Mouse (Mus musculus) midbrain, embryonic 16.5 days (tissue): ENCODE measurements at regions not wholly inside any gene's neighbourhood (a gene's known extent, or its start where the extent isn't known, plus 50 kb on each side); places are given as distances from the start of the nearest gene placed in this dataset.

ENCODE experiments used
- ATAC-seq: fragments of 200-750 bp; cut with Nextera tagmentation; 2 replicates; pipeline ENCODE4 v1.8.0; 2017; ENCODE audit warnings: moderate TSS enrichment
- H3K27ac ChIP-seq: fragments of 300-500 bp; sonication (generic); 2 replicates; pipeline ENCODE4 v1.5.1; 2014; ENCODE audit warnings: mild to moderate bottlenecking, low read length, mixed read lengths
- H3K27me3 ChIP-seq: fragments of 300-500 bp; sonication (generic); 2 replicates; pipeline ENCODE4 v1.6.1; 2014; ENCODE audit warnings: low read depth, low read length, mixed read lengths; ENCODE audit not compliant: control insufficient read depth, insufficient read depth
- H3K36me3 ChIP-seq: fragments of 300-500 bp; sonication (generic); 2 replicates; pipeline ENCODE4 v1.6.1; 2014; ENCODE audit warnings: mild to moderate bottlenecking, low read length, moderate library complexity, mixed read lengths; ENCODE audit not compliant: control insufficient read depth, insufficient read depth
- H3K4me1 ChIP-seq: fragments of 300-500 bp; sonication (generic); 2 replicates; pipeline ENCODE4 v1.6.1; 2014; ENCODE audit warnings: mild to moderate bottlenecking, low read length, mixed read lengths; ENCODE audit not compliant: control insufficient read depth, insufficient read depth
- H3K4me2 ChIP-seq: fragments of 300-500 bp; sonication (generic); 2 replicates; pipeline ENCODE4 v1.6.1; 2014; ENCODE audit warnings: mild to moderate bottlenecking, low read length, mixed read lengths
- H3K4me3 ChIP-seq: fragments of 300-500 bp; sonication (generic); 2 replicates; pipeline ENCODE4 v1.5.1; 2014; ENCODE audit warnings: low read depth, mild to moderate bottlenecking, low read length, moderate library complexity, mixed read lengths
- H3K9ac ChIP-seq: fragments of 300-500 bp; sonication (generic); 2 replicates; pipeline ENCODE4 v1.6.1; 2014; ENCODE audit warnings: low read depth, low read length, mixed read lengths
- H3K9me3 ChIP-seq: fragments of 300-500 bp; sonication (generic); replicated peaks from 2 replicates; pipeline ENCODE4 v1.6.1; 2014; ENCODE audit warnings: mild to moderate bottlenecking, low read length, mixed read lengths; ENCODE audit not compliant: control insufficient read depth, poor library complexity, severe bottlenecking
- WGBS: fragments of 180-500 bp; shearing (Covaris S2); extraction: QIAGEN DNeasy Blood & Tissue Kit; methylation state at CpG from one replicate; pipeline ENCODE4 v1.1.7; 2014; 5-methylcytosine and 5-hydroxymethylcytosine counted together

GRCm38 (mm10) chr12:110074921-110075320, 203.9 kb upstream of the Dio3 start:
- H3K9ac ChIP-seq, result no peak overlapping the region
- WGBS, result 97% methylated on average over 8 of the region's 8 CpGs
- H3K27me3 ChIP-seq, result no peaks in the 10 kb centered on the region
- H3K4me2 ChIP-seq, result no peak overlapping the region
- H3K4me3 ChIP-seq, result no peak overlapping the region
- no peaks in the 10 kb centered on the region for H3K9me3 ChIP-seq
- H3K4me1 ChIP-seq, result no peaks in the 10 kb centered on the region
- no peaks in the 10 kb centered on the region for H3K36me3 ChIP-seq
- no peak overlapping the region for H3K27ac ChIP-seq
- no peak for ATAC-seq

- Histone ChIP-seq H3K9me3 (no peaks in the 10 kb centered on the region), H3K4me2 (no peak overlapping the region), H3K27me3 (no peaks in the 10 kb centered on the region), H3K4me1 (no peaks in the 10 kb centered on the region), H3K4me3 (no peak overlapping the region), H3K9ac (no peak overlapping the region), H3K36me3 (no peaks in the 10 kb centered on the region), H3K27ac (no peak overlapping the region)
- ATAC-seq, result no peak
- 79% methylated on average over 6 of the region's 6 CpGs for WGBS
Measured at GRCm38 (mm10) chr12:110077211-110077884, 201.5 kb upstream of the Dio3 start.

GRCm38 (mm10) chr12:110078081-110078505, 200.8 kb upstream of the Dio3 start:
- Histone ChIP-seq H3K27me3 (no peaks in the 10 kb centered on the region), H3K4me1 (no peaks in the 10 kb centered on the region), H3K4me2 (no peak overlapping the region), H3K9me3 (no peaks in the 10 kb centered on the region), H3K27ac (no peak overlapping the region), H3K36me3 (no peaks in the 10 kb centered on the region), H3K9ac (no peak overlapping the region), H3K4me3 (no peak overlapping the region)
- no peak for ATAC-seq
- WGBS, result 51% methylated on average over 13 of the region's 13 CpGs

- Histone ChIP-seq H3K27ac (no peak overlapping the region), H3K9me3 (no peaks in the 10 kb centered on the region), H3K27me3 (no peaks in the 10 kb centered on the region), H3K36me3 (no peaks in the 10 kb centered on the region), H3K4me2 (no peak overlapping the region), H3K4me3 (no peak overlapping the region), H3K9ac (no peak overlapping the region), H3K4me1 (no peaks in the 10 kb centered on the region)
- 95% methylated on average over 3 of the region's 3 CpGs for WGBS
- ATAC-seq, result no peak
Measured at GRCm38 (mm10) chr12:110081831-110082615, 196.8 kb upstream of the Dio3 start.

GRCm38 (mm10) chr12:110082921-110083320, 195.9 kb upstream of the Dio3 start:
- H3K9me3 ChIP-seq, result no peaks in the 10 kb centered on the region
- H3K4me1 ChIP-seq, result no peaks in the 10 kb centered on the region
- H3K27me3 ChIP-seq, result no peaks in the 10 kb centered on the region
- H3K36me3 ChIP-seq, result no peaks in the 10 kb centered on the region
- no peak overlapping the region for H3K27ac ChIP-seq
- no peak for ATAC-seq
- 72% methylated on average over 13 of the region's 13 CpGs for WGBS
- H3K4me3 ChIP-seq, result no peak overlapping the region
- no peak overlapping the region for H3K4me2 ChIP-seq
- H3K9ac ChIP-seq, result no peak overlapping the region

- ATAC-seq, result no peak
Measured at GRCm38 (mm10) chr12:110083471-110083870, 195.4 kb upstream of the Dio3 start.

GRCm38 (mm10) chr12:110086921-110087320, 191.9 kb upstream of the Dio3 start:
- no peaks in the 10 kb centered on the region for H3K9me3 ChIP-seq
- no peak overlapping the region for H3K4me2 ChIP-seq
- no peak overlapping the region for H3K9ac ChIP-seq
- H3K36me3 ChIP-seq, result no peaks in the 10 kb centered on the region
- H3K4me1 ChIP-seq, result no peaks in the 10 kb centered on the region
- WGBS, result 78% methylated on average over 2 of the region's 2 CpGs
- H3K27ac ChIP-seq, result no peak overlapping the region
- no peak for ATAC-seq
- no peaks in the 10 kb centered on the region for H3K27me3 ChIP-seq
- H3K4me3 ChIP-seq, result no peak overlapping the region

More at GRCm38 (mm10) chr12:110083471-110083870, 195.4 kb upstream of the Dio3 start:
- Histone ChIP-seq H3K9me3 (no peaks in the 10 kb centered on the region), H3K36me3 (no peaks in the 10 kb centered on the region), H3K4me3 (no peak overlapping the region), H3K9ac (no peak overlapping the region), H3K27me3 (no peaks in the 10 kb centered on the region), H3K4me2 (no peak overlapping the region), H3K4me1 (no peaks in the 10 kb centered on the region), H3K27ac (no peak overlapping the region)
- WGBS, result 60% methylated on average over 5 of the region's 5 CpGs

- no peaks in the 10 kb centered on the region for H3K4me1 ChIP-seq
- no peak for ATAC-seq
- no peak overlapping the region for H3K4me3 ChIP-seq
- no peak overlapping the region for H3K9ac ChIP-seq
- no peak overlapping the region for H3K4me2 ChIP-seq
- no peaks in the 10 kb centered on the region for H3K36me3 ChIP-seq
- H3K9me3 ChIP-seq, result no peaks in the 10 kb centered on the region
- H3K27me3 ChIP-seq, result no peaks in the 10 kb centered on the region
- H3K27ac ChIP-seq, result no peak overlapping the region
Measured at GRCm38 (mm10) chr12:110087812-110088211, 191.1 kb upstream of the Dio3 start.

GRCm38 (mm10) chr12:110102186-110102585, 176.7 kb upstream of the Dio3 start:
- 83% methylated on average over 7 of the region's 7 CpGs for WGBS
- H3K9ac ChIP-seq, result no peak overlapping the region
- no peaks in the 10 kb centered on the region for H3K4me1 ChIP-seq
- H3K27ac ChIP-seq, result no peak overlapping the region
- H3K4me3 ChIP-seq, result no peak overlapping the region
- no peak for ATAC-seq
- no peak overlapping the region for H3K4me2 ChIP-seq
- no peaks in the 10 kb centered on the region for H3K27me3 ChIP-seq
- H3K36me3 ChIP-seq, result no peaks in the 10 kb centered on the region
- peaks cover 7% of the 10 kb centered on the region; the same call in 1 of the 2 replicates for H3K9me3 ChIP-seq
